Mouse (Mus musculus): ENCODE results near the gene Dtl. TPM values are rescaled to one million over a fixed set of nuclear protein-coding genes. Genes with fewer than 3 reads are reported as not detected.
A peak's percentile ranks its signal among the peaks of the same experiment; 100 is the strongest.
"Not testable (repeated sequence)": the region's sequence is repeated elsewhere in the genome, so short reads cannot be mapped to it uniquely, and the experiment has no call there.

Gene Dtl
- polyA plus RNA-seq, 1 experiment = 13.7 TPM

DNA sequence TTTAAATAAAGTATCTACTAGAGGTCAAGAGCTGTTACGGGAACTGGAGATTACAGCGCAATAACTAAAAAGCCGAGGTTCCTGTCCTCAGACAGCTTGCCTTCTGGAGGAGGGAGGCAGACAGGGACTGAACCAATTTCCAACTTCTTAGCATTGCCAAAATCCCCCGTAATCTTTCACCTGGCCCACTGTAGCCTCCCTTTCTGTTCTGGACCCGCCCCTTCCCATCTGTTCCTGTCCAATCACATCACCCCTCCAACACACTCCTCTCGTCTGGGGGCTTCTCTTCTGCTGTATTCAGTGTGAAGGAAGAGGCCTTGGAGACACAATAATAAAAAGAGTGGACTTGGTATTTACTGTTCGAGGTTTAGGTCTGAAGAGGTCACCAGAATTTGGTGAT lies 55.1 kb downstream of the Dtl start:
- H3K4me1 ChIP-seq (replicated peaks; ENCODE audit: control insufficient read depth, insufficient read depth, low read length) = peaks cover 40% of the 10 kb centered on the region
- H3K27ac ChIP-seq (ENCODE audit: control insufficient read depth, insufficient read depth, low read length) = peak overlapping the region; percentile 81
- no peak overlapping the region for H3K4me3 ChIP-seq (ENCODE audit: control insufficient read depth, insufficient read depth, low read length)
- WGBS = 35% methylated on average over 7 of the region's 7 CpGs
- no peaks in the 10 kb centered on the region for H3K27me3 ChIP-seq (ENCODE audit: control insufficient read depth, insufficient read depth, low read length)
- no peaks in the 10 kb centered on the region for H3K36me3 ChIP-seq (ENCODE audit: control insufficient read depth, insufficient read depth, low read length)
- TF ChIP-seq POLR2A (IDR thresholded peaks at IDR 0.05; ENCODE audit: control insufficient read depth, extremely low read depth, insufficient read depth, low read length, poor library complexity) (no peak), CTCF (IDR thresholded peaks at IDR 0.05; ENCODE audit: borderline replicate concordance, control insufficient read depth, extremely low read depth, insufficient read depth, low read length, poor library complexity) (no peak)
- peak; percentile 65 for DNase-seq

DNA sequence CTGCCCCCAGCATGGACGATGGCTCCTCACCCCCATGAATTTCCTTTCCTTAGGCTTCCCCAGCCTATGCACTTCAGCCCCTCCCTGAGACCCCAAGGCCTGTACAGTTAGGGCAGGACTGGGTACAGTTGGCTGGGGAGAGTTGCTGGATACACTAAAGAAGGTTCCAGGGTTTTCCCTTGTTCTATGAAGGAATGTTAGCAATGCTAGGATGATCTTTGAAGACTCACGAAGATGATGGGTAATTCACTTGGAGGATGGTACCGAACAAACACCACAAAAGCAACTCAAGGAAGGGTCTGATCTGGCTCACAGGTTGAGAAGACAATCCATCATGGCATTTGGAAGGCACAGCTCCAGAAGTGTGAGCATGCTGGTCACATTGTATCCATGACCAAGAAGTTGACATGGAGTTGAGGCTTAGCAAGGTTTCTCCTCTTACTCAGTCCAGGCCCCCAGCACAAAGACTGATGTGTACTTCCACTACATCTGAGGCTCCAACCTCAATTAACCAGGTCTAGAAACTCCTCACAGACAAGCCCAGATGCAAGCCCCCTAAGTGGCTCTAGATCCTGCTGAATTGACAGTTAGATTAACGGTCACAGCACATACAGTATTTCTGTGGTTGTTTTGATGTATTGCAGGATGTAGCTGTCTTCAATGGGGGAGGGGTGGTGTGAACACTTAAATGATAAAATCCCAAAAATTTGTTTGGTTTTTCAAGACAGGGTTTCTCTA lies 55.8 kb downstream of the Dtl start:
- Histone ChIP-seq H3K27me3 (ENCODE audit: control insufficient read depth, insufficient read depth, low read length) (no peaks in the 10 kb centered on the region), H3K27ac (ENCODE audit: control insufficient read depth, insufficient read depth, low read length) (peak overlapping the region; percentile 98), H3K36me3 (ENCODE audit: control insufficient read depth, insufficient read depth, low read length) (no peaks in the 10 kb centered on the region), H3K4me1 (replicated peaks; ENCODE audit: control insufficient read depth, insufficient read depth, low read length) (peaks cover 40% of the 10 kb centered on the region), H3K4me3 (ENCODE audit: control insufficient read depth, insufficient read depth, low read length) (peak overlapping the region; percentile 50)
- 40% methylated on average over 4 of the region's 4 CpGs for WGBS
- peak; percentile 56 for DNase-seq
- TF ChIP-seq POLR2A (IDR thresholded peaks at IDR 0.05; ENCODE audit: control insufficient read depth, extremely low read depth, insufficient read depth, low read length, poor library complexity) (no peak), CTCF (IDR thresholded peaks at IDR 0.05; ENCODE audit: borderline replicate concordance, control insufficient read depth, extremely low read depth, insufficient read depth, low read length, poor library complexity) (no peak)

DNA sequence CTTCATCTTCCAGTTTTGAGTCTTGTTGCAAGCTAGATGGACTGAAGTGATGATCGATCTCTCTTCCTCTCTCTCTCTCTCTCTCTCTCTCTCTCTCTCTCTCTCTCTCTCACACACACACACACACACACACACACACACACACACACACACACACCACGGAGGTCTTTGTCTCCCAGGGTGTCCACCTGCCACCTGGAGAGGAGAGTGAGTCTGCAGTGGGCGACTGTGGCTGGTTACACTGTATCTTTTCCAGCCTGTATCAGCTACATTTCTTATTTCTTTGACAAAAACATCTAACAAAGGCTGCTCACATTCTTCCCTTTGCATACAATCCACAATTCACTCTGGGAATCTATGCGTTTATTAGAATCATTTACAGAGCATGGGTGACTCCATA lies 56.4 kb downstream of the Dtl start:
- Histone ChIP-seq H3K27ac (ENCODE audit: control insufficient read depth, insufficient read depth, low read length) (peak overlapping the region; percentile 98), H3K36me3 (ENCODE audit: control insufficient read depth, insufficient read depth, low read length) (no peaks in the 10 kb centered on the region), H3K4me3 (ENCODE audit: control insufficient read depth, insufficient read depth, low read length) (peak overlapping the region; percentile 50), H3K27me3 (ENCODE audit: control insufficient read depth, insufficient read depth, low read length) (no peaks in the 10 kb centered on the region), H3K4me1 (replicated peaks; ENCODE audit: control insufficient read depth, insufficient read depth, low read length) (peaks cover 40% of the 10 kb centered on the region)
- no peak for DNase-seq
- WGBS = 27% methylated on average over 4 of the region's 4 CpGs
- TF ChIP-seq POLR2A (IDR thresholded peaks at IDR 0.05; ENCODE audit: control insufficient read depth, extremely low read depth, insufficient read depth, low read length, poor library complexity) (no peak), CTCF (IDR thresholded peaks at IDR 0.05; ENCODE audit: borderline replicate concordance, control insufficient read depth, extremely low read depth, insufficient read depth, low read length, poor library complexity) (no peak)

DNA sequence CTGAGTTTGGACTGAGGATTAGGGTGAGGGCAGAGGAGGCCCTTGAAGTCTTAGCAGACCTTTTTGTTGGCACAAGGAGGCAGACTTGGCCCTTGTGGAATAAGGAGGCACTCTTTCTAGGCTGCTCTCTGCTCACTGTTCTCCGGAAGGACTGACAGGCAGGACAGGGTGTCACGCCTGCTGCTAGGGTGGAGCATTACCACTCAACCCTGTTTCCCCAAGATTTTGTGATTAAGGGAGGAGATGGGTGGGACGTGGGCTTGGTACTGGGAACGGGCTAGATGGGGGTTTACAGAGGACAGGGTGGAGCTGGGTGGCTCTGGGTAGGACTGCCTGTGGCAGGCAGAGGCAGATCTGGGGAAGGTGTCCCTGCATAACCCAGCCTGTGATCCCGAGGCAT lies 57.4 kb downstream of the Dtl start:
- DNase-seq = peak; percentile 48
- no peaks in the 10 kb centered on the region for H3K36me3 ChIP-seq (ENCODE audit: control insufficient read depth, insufficient read depth, low read length)
- WGBS = 22% methylated on average over 5 of the region's 5 CpGs
- peaks cover 40% of the 10 kb centered on the region for H3K4me1 ChIP-seq (replicated peaks; ENCODE audit: control insufficient read depth, insufficient read depth, low read length)
- H3K27me3 ChIP-seq (ENCODE audit: control insufficient read depth, insufficient read depth, low read length) = no peaks in the 10 kb centered on the region
- peak overlapping the region; percentile 29 for H3K4me3 ChIP-seq (ENCODE audit: control insufficient read depth, insufficient read depth, low read length)
- peak; percentile 58; the same call in 1 of the 2 replicates for TF ChIP-seq CTCF (IDR thresholded peaks at IDR 0.05; ENCODE audit: borderline replicate concordance, control insufficient read depth, extremely low read depth, insufficient read depth, low read length, poor library complexity)
- TF ChIP-seq POLR2A (IDR thresholded peaks at IDR 0.05; ENCODE audit: control insufficient read depth, extremely low read depth, insufficient read depth, low read length, poor library complexity) = 0 out of 2 replicates have a peak, but pooled peaks have one; percentile 27
- peak overlapping the region; percentile 67 for H3K27ac ChIP-seq (ENCODE audit: control insufficient read depth, insufficient read depth, low read length)

DNA sequence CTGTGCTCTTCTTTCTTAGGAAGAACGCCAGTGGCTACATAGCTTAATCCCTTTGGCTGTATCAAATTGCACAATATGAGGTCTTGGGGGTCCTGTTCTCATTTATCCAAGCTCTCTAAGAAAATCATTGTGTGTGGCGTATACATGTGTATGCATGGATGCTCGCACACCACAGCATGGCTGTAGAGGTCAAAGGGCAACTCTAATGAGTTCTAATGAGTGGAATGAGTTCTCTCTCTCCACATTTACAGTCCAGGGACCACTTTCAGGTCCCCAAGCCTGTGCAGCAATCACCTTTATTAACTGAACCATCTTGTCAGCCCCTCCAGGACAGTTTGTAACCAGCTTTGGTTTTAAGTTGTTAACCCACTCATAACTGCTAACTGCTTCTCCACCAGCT lies 58.3 kb downstream of the Dtl start:
- 95% methylated on average over 3 of the region's 3 CpGs for WGBS
- DNase-seq = no peak
- no peaks in the 10 kb centered on the region for H3K27me3 ChIP-seq (ENCODE audit: control insufficient read depth, insufficient read depth, low read length)
- peaks cover 46% of the 10 kb centered on the region for H3K4me1 ChIP-seq (replicated peaks; ENCODE audit: control insufficient read depth, insufficient read depth, low read length)
- H3K4me3 ChIP-seq (ENCODE audit: control insufficient read depth, insufficient read depth, low read length) = no peak overlapping the region
- H3K27ac ChIP-seq (ENCODE audit: control insufficient read depth, insufficient read depth, low read length) = peak overlapping the region; percentile 67; the same call in 1 of the 2 replicates
- no peaks in the 10 kb centered on the region for H3K36me3 ChIP-seq (ENCODE audit: control insufficient read depth, insufficient read depth, low read length)
- TF ChIP-seq POLR2A (IDR thresholded peaks at IDR 0.05; ENCODE audit: control insufficient read depth, extremely low read depth, insufficient read depth, low read length, poor library complexity) (no peak), CTCF (IDR thresholded peaks at IDR 0.05; ENCODE audit: borderline replicate concordance, control insufficient read depth, extremely low read depth, insufficient read depth, low read length, poor library complexity) (no peak)

DNA sequence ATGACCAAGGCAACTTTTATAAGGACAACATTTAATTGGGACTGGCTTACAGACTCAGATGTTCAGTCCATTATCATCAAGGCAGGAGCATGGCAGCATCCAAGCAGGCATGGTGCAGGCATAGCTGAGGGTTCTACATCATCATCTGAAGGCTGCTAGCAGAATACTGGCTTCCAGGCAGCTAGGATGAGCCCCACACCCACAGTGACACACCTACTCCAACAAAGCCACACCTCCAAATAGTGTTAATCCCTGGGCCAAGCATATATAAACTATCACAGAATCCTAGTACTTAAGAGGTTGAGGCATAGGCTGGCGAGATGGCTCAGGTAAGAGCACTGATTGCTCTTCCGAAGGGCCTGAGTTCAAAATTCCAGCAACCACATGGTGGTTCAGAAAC lies 59.0 kb downstream of the Dtl start:
- not testable (repeated sequence) for H3K27me3 ChIP-seq (ENCODE audit: control insufficient read depth, insufficient read depth, low read length); H3K36me3 ChIP-seq (ENCODE audit: control insufficient read depth, insufficient read depth, low read length); H3K4me3 ChIP-seq (ENCODE audit: control insufficient read depth, insufficient read depth, low read length); DNase-seq; H3K27ac ChIP-seq (ENCODE audit: control insufficient read depth, insufficient read depth, low read length)
- WGBS = 99% methylated on average over 2 of the region's 2 CpGs
- peaks cover 48% of the 10 kb centered on the region for H3K4me1 ChIP-seq (replicated peaks; ENCODE audit: control insufficient read depth, insufficient read depth, low read length)

DNA sequence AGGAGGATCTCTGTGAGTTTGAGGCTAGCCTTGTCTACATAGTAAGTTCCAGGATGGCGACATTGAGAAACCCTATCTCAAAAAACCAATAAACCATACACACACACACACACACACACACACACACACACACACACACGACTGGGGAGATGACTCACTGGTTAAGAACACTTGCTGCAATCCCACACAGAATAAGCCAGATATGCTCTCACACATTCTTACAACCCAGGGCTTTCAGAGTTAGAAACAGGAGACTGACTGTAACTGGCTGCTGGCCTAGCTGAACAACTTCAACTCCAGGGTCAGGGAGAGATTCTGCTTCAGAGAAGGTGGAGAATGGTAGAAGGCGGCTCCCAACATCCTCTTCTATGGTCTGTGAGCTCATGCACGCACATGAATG lies 62.1 kb downstream of the Dtl start:
- no peak for TF ChIP-seq POLR2A (IDR thresholded peaks at IDR 0.05; ENCODE audit: control insufficient read depth, extremely low read depth, insufficient read depth, low read length, poor library complexity)
- no peak for TF ChIP-seq CTCF (IDR thresholded peaks at IDR 0.05; ENCODE audit: borderline replicate concordance, control insufficient read depth, extremely low read depth, insufficient read depth, low read length, poor library complexity)
- no peak overlapping the region for H3K4me3 ChIP-seq (ENCODE audit: control insufficient read depth, insufficient read depth, low read length)
- H3K4me1 ChIP-seq (replicated peaks; ENCODE audit: control insufficient read depth, insufficient read depth, low read length) = peaks cover 27% of the 10 kb centered on the region
- DNase-seq = no peak
- WGBS = 94% methylated on average over 4 of the region's 4 CpGs
- H3K27ac ChIP-seq (ENCODE audit: control insufficient read depth, insufficient read depth, low read length) = no peak overlapping the region
- no peaks in the 10 kb centered on the region for H3K36me3 ChIP-seq (ENCODE audit: control insufficient read depth, insufficient read depth, low read length)
- no peaks in the 10 kb centered on the region for H3K27me3 ChIP-seq (ENCODE audit: control insufficient read depth, insufficient read depth, low read length)

Data from thymus, adult 2 months (tissue).